Mouse (Mus musculus) forebrain, embryonic 14.5 days (tissue): ENCODE measurements around the gene Tmem200c. TPM values are rescaled to one million over a fixed set of nuclear protein-coding genes. Genes with fewer than 3 reads are reported as not detected.
A peak's percentile ranks its signal among the peaks of the same experiment; 100 is the strongest.

ENCODE experiments used
- ATAC-seq: fragments of 200-750 bp; cut with Nextera tagmentation; 2 replicates; pipeline ENCODE4 v1.8.0; 2017; ENCODE audit warnings: mild to moderate bottlenecking, moderate library complexity
- DNase-seq: peaks from one replicate; pipeline ENCODE4 v3.0.0-alpha.2; 2015; ENCODE audit warnings: low spot score
- H3K27ac ChIP-seq: fragments of 300-500 bp; sonication (generic); 2 replicates; pipeline ENCODE4 v1.5.1; 2014; ENCODE audit warnings: low read depth, mild to moderate bottlenecking, control low read depth, low read length, moderate library complexity
- H3K27me3 ChIP-seq: fragments of 300-500 bp; sonication (generic); replicated peaks from 2 replicates; pipeline ENCODE4 v1.6.1; 2014; ENCODE audit warnings: low read length, control low read depth, mixed read lengths; ENCODE audit not compliant: control insufficient read depth, insufficient read depth
- H3K36me3 ChIP-seq: fragments of 300-500 bp; sonication (generic); 2 replicates; pipeline ENCODE4 v1.6.1; 2014; ENCODE audit warnings: low read length, control low read depth; ENCODE audit not compliant: control insufficient read depth, insufficient read depth
- H3K4me1 ChIP-seq: fragments of 300-500 bp; sonication (generic); 2 replicates; pipeline ENCODE4 v1.6.1; 2014; ENCODE audit warnings: antibody characterized with exemption, low read length, control low read depth; ENCODE audit not compliant: control insufficient read depth, insufficient read depth
- H3K4me2 ChIP-seq: fragments of 300-500 bp; sonication (generic); 2 replicates; pipeline ENCODE4 v1.6.1; 2014; ENCODE audit warnings: mild to moderate bottlenecking, control low read depth, low read length
- H3K4me3 ChIP-seq: fragments of 300-500 bp; sonication (generic); 2 replicates; pipeline ENCODE4 v1.5.1; 2014; ENCODE audit warnings: low read depth, low read length, control low read depth
- H3K9ac ChIP-seq: fragments of 300-500 bp; sonication (generic); 2 replicates; pipeline ENCODE4 v1.6.1; 2014; ENCODE audit warnings: mild to moderate bottlenecking, low read length, control low read depth, moderate library complexity
- H3K9me3 ChIP-seq: fragments of 300-500 bp; sonication (generic); replicated peaks from 2 replicates; pipeline ENCODE4 v1.6.1; 2016; ENCODE audit warnings: low read length, control low read depth, mixed read lengths; ENCODE audit not compliant: control insufficient read depth
- WGBS: fragments of 180-500 bp; shearing (Covaris S2); extraction: QIAGEN DNeasy Blood & Tissue Kit; methylation state at CpG from one replicate; pipeline ENCODE4 v1.1.7; 2014; 5-methylcytosine and 5-hydroxymethylcytosine counted together
- polyA plus RNA-seq: library from polyadenylated mRNA; unstranded; fragments of >200 nt; fragmentation: Nextera tagmentation; extraction: Ambion mirVana; gene quantifications from 2 replicates; pipeline ENCODE4 v1.2.1, GENCODE M21; 2014

Tmem200c gene
- polyA plus RNA-seq, 1 experiment from 2014 or later, result 1.0 TPM

DNA sequence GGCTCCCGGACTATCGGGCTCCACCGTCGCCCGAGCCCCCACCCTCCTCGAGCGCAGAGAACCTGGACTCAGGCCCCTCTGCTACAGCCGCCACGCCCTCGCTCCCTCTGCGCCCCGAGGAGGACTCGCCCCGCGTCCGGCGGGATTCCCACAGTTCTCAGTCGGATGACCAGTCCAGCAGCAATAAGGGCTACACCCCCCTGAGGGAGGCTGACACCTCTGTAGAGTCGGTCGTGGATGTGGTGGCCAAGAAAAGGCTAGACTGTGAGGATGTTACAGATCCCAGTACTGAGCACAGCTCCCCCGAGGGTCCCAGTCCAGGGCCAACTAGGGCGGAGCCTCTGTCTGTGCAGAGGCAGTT, 15.4 kb downstream of the Tmem200c start:
- DNase-seq, result peak; percentile 23
- WGBS, result 8% methylated on average over 21 of the region's 22 CpGs
- ATAC-seq, result peak; percentile 24

DNA sequence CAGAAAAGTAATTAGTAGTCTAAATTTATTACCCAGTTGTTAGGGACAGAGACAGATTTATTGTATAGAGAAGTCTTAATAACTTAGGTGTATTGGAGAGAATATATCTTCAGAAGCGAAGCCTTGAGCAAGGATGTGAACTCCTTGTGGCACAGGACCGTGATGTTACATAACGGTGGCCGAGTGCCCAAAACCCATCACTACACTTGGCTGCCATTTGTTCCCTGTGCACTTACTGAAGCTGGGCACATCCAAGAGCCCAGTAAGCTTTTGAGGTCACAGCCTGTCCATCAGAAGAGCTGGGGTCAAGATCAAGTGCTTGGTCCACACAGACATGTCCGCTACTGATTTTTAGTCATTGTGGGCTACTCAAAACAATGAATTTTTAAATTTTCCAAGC, 19.5 kb downstream of the Tmem200c start:
- Histone ChIP-seq H3K36me3 (no peaks in the 10 kb centered on the region), H3K9ac (no peak overlapping the region), H3K9me3 (no peaks in the 10 kb centered on the region), H3K27me3 (no peaks in the 10 kb centered on the region), H3K4me1 (peaks cover 7% of the 10 kb centered on the region; the same call in 1 of the 2 replicates), H3K4me3 (no peak overlapping the region), H3K27ac (no peak overlapping the region), H3K4me2 (no peak overlapping the region)
- DNase-seq (no peak), ATAC-seq (no peak)
- 91% methylated on average over 5 of the region's 5 CpGs for WGBS

More for the DNA sequence above, 15.4 kb downstream of the Tmem200c start:
- Histone ChIP-seq H3K9ac (peak overlapping the region; percentile 66), H3K9me3 (no peaks in the 10 kb centered on the region), H3K4me3 (peak overlapping the region; percentile 51), H3K36me3 (no peaks in the 10 kb centered on the region), H3K27me3 (peaks cover 13% of the 10 kb centered on the region; the same call in 1 of the 2 replicates), H3K27ac (no peak overlapping the region), H3K4me1 (peaks cover 12% of the 10 kb centered on the region; the same call in 1 of the 2 replicates), H3K4me2 (peak overlapping the region; percentile 96)

DNA sequence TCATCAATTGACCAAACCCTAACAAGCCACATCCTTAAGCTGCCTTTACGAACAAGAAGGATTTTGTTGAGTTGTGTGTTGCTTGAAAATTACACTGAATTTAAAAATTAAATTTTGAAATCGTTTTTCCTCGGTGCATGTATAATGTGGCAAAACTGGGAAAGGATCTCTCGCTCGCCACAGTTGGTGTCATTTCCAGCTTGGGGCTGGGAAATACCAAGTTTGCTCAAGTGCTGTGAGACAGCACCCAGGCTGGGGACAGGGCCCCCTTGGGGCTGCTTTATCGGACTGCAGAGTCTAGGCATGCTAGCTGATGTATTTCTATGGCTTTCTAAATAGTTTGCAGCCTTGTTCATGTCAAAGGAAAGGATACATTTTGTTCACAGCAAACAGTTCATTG, 22.3 kb downstream of the Tmem200c start:
- H3K4me1 ChIP-seq, result no peaks in the 10 kb centered on the region
- H3K4me3 ChIP-seq, result no peak overlapping the region
- H3K9ac ChIP-seq, result no peak overlapping the region
- no peaks in the 10 kb centered on the region for H3K27me3 ChIP-seq
- H3K9me3 ChIP-seq, result no peaks in the 10 kb centered on the region
- ATAC-seq (no peak), DNase-seq (no peak)
- WGBS, result 75% methylated on average over 6 of the region's 6 CpGs
- H3K4me2 ChIP-seq, result no peak overlapping the region
- H3K36me3 ChIP-seq, result no peaks in the 10 kb centered on the region
- H3K27ac ChIP-seq, result no peak overlapping the region

DNA sequence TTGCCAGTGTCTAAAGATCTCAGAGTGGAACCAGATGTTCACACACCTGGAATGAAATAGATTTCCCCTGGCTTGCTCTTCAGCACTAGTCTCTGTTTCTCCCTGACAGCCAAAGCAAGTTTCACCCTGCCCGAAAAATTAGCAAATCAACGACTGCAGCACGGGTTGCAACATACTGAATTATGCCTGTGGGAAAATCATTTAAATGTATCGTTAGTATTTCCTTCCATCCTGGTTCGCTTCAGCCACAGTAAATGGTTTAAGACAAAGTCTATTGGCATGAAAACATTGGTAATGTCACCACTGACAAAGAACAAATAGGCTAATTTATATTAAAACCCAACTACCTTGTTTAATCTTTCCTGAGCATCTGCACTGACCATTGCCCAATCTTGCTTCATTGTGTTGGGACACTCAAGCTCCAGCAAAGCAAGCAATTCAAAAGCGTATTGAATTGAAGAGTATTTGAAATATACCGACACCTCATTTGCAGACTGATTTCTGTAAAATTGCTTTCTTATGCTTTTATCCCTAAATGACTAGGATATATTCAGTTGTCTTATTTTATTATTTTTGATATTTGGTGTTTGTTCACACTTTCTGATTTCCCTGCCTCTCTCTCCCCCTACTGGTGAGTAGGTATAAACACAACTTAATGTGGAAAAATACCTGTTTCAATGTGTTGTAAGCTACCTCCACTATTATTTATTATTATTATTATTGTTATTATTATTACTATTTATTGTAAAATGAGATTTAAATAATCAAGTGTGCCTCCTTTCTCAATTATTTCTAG, 25.9 kb downstream of the Tmem200c start:
- Histone ChIP-seq H3K27ac (no peak overlapping the region), H3K36me3 (no peaks in the 10 kb centered on the region), H3K9ac (no peak overlapping the region), H3K4me2 (no peak overlapping the region), H3K9me3 (no peaks in the 10 kb centered on the region), H3K27me3 (no peaks in the 10 kb centered on the region), H3K4me3 (no peak overlapping the region), H3K4me1 (no peaks in the 10 kb centered on the region)
- peak; percentile 35 for DNase-seq
- no peak for ATAC-seq
- WGBS, result 70% methylated on average over 7 of the region's 7 CpGs

DNA sequence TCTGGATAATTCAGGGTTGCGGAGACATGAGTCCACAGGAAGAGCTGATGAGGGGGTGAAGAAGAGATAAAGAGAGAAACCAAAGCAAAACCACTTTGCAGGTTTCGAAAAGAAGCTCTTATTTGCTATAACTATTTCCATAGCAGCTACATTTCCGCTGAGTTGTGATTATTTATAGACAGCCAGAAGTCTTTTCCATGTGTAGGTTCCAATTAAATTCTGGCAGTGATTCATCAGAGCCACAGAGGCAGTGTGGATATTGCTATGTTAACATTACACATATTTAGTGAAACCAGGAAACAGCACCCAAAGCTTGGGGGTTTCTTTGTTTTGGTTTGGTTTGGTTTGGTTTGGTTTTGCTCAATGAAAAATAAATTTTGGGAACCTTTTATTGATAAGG, 37.8 kb downstream of the Tmem200c start:
- Histone ChIP-seq H3K9ac (no peak overlapping the region), H3K4me1 (no peaks in the 10 kb centered on the region), H3K4me3 (no peak overlapping the region), H3K36me3 (no peaks in the 10 kb centered on the region), H3K27me3 (no peaks in the 10 kb centered on the region), H3K9me3 (no peaks in the 10 kb centered on the region), H3K4me2 (no peak overlapping the region), H3K27ac (no peak overlapping the region)
- ATAC-seq (no peak), DNase-seq (peak; percentile 38)
- 93% methylated on average over 3 of the region's 3 CpGs for WGBS

DNA sequence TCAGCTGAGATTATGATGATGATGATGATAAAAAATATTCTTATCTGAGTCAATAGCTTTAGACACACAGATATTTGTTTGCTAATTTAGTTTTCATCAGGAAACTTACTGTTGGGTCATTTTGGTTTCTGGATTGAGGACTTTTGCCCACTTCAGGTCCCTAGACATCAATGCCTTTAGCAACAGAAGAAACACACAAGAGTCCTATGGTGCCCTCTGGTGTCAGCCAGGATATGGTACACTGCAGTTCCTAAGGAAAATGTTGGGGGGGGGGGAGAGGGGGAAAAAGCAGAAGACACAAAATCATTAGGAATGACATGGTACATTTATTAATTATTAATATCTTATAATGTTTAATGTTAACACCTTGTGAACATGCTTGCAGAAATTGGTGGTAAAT, 42.0 kb downstream of the Tmem200c start:
- Histone ChIP-seq H3K4me2 (no peak overlapping the region), H3K27ac (no peak overlapping the region), H3K9ac (no peak overlapping the region), H3K27me3 (no peaks in the 10 kb centered on the region), H3K36me3 (no peaks in the 10 kb centered on the region), H3K4me3 (no peak overlapping the region), H3K4me1 (no peaks in the 10 kb centered on the region), H3K9me3 (no peaks in the 10 kb centered on the region)
- DNase-seq (no peak), ATAC-seq (no peak)

DNA sequence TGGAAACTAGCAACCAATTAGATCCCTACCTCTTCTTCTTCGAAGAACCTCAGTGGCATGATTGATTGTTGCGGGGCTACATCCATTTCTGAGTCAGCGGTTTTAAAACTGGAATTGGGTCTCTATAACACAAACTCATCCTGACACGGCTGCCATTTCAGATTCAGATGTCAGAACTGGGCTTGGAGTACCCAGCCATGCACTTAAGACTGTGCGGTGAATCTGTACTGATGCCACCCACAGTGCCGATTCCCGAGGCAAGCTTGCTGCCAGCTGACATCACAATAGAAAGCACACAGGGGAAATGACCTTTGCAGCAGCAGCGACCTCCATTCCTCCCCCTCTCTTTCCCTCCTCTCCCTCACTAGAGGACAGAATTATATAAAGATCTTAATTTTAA, 47.6 kb downstream of the Tmem200c start:
- WGBS, result 58% methylated on average over 8 of the region's 8 CpGs
- no peaks in the 10 kb centered on the region for H3K4me1 ChIP-seq
- no peak overlapping the region for H3K4me2 ChIP-seq
- H3K27ac ChIP-seq, result no peak overlapping the region
- ATAC-seq, result no peak
- H3K9me3 ChIP-seq, result no peaks in the 10 kb centered on the region
- no peaks in the 10 kb centered on the region for H3K27me3 ChIP-seq
- no peak overlapping the region for H3K4me3 ChIP-seq
- no peaks in the 10 kb centered on the region for H3K36me3 ChIP-seq
- no peak overlapping the region for H3K9ac ChIP-seq
- no peak for DNase-seq

DNA sequence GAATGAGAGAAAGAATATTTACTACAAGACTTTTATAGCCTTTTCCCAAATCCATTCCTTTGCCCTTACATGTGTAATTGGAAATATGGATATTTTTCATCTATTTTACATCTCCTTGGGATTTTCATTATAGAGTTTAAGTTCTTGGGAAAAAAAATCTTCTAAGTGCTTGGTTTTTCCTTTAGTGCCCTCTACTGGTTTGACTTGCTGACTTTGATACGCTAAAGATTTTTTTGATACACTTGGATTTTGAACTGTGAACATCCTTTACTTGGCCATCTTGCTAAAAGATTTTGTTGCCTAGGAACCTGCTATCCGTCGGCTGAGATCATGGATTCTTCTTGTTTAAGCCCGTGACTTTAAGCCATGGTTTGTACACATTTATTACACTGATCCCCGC, 48.8 kb downstream of the Tmem200c start:
- H3K27me3 ChIP-seq, result no peaks in the 10 kb centered on the region
- ATAC-seq, result no peak
- H3K36me3 ChIP-seq, result no peaks in the 10 kb centered on the region
- H3K4me1 ChIP-seq, result no peaks in the 10 kb centered on the region
- 69% methylated on average over 5 of the region's 5 CpGs for WGBS
- no peak overlapping the region for H3K4me2 ChIP-seq
- H3K9me3 ChIP-seq, result no peaks in the 10 kb centered on the region
- H3K4me3 ChIP-seq, result no peak overlapping the region
- peak; percentile 56 for DNase-seq
- H3K27ac ChIP-seq, result no peak overlapping the region
- H3K9ac ChIP-seq, result no peak overlapping the region

DNA sequence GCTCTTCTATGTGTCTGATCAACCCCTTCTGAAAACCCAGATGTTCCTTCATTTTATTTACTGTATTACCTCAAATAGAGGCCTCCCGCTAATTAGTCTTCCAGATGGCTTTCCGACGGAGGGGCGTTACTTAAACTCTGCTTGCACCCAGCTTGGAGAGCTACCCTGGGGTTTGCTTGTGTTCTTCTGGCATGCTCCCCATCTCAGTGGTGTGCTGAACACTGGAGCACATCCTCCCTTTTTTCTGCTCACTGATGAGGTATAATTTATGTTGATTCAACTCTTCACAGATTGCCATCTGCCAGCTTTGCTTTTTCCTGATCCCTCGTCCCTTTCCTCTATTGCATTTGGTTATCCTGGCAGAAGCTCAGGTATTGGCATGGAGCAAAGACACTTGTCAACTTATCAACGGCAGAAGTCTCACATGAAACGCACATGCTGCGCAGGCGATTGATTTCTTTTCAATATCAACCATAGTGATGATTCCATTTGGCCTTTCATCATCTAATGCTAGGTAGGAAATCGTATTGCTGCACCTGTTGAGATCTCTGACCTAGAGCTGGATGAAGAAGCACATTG, 49.6 kb downstream of the Tmem200c start:
- Histone ChIP-seq H3K27ac (no peak overlapping the region), H3K9ac (no peak overlapping the region), H3K27me3 (no peaks in the 10 kb centered on the region), H3K9me3 (no peaks in the 10 kb centered on the region), H3K36me3 (no peaks in the 10 kb centered on the region), H3K4me1 (no peaks in the 10 kb centered on the region), H3K4me3 (no peak overlapping the region), H3K4me2 (no peak overlapping the region)
- WGBS, result 64% methylated on average over 10 of the region's 10 CpGs
- ATAC-seq (peak; percentile 61; the same call in 1 of the 2 replicates), DNase-seq (peak; percentile 58)
